Mouse (Mus musculus): ENCODE data around the gene Rarres2. TPM values are rescaled to one million over a fixed set of nuclear protein-coding genes. Genes with fewer than 3 reads are reported as not detected.

Gene Rarres2
- under 1 TPM in 1 of 3 experiments, not detected in 2; 0.35 TPM for polyA plus RNA-seq (2017; shearing (Covaris generic))

GRCm38 (mm10) chr6:48572572-48573061, at the start of gene Rarres2:
TSS of gene Rarres2 (minus strand) at chr6:48572789.
- ATAC-seq, result no peak

GRCm38 (mm10) chr6:48620031-48620430, 47.4 kb upstream of the Rarres2 start:
- no peak for ATAC-seq

GRCm38 (mm10) chr6:48614756-48615155, 42.2 kb upstream of the Rarres2 start:
- ATAC-seq, result no peak

GRCm38 (mm10) chr6:48613464-48613863, 40.9 kb upstream of the Rarres2 start:
- ATAC-seq, result no peak

- no peak for ATAC-seq
Measured at GRCm38 (mm10) chr6:48610657-48611056, 38.1 kb upstream of the Rarres2 start.

- no peak for ATAC-seq
Measured at GRCm38 (mm10) chr6:48609512-48609911, 36.9 kb upstream of the Rarres2 start.

- ATAC-seq, result no peak
Measured at GRCm38 (mm10) chr6:48608124-48608523, 35.5 kb upstream of the Rarres2 start.

- peak; percentile 53 for ATAC-seq
Measured at GRCm38 (mm10) chr6:48602080-48602741, 29.6 kb upstream of the Rarres2 start.

GRCm38 (mm10) chr6:48601271-48602079, 28.9 kb upstream of the Rarres2 start, which contains the start of gene Zfp775:
TSS of gene Zfp775 (plus strand) at chr6:48602063.
- ATAC-seq, result peak; percentile 97

- ATAC-seq, result no peak
Measured at GRCm38 (mm10) chr6:48600594-48600993, 28.0 kb upstream of the Rarres2 start.

- no peak for ATAC-seq
Measured at GRCm38 (mm10) chr6:48597233-48597625, 24.6 kb upstream of the Rarres2 start.

GRCm38 (mm10) chr6:48596545-48597232, 24.1 kb upstream of the Rarres2 start:
- ATAC-seq, result no peak

- ATAC-seq, result no peak
Measured at GRCm38 (mm10) chr6:48595278-48595677, 22.7 kb upstream of the Rarres2 start.

- ATAC-seq, result peak; percentile 72
Measured at GRCm38 (mm10) chr6:48594043-48594738, 21.6 kb upstream of the Rarres2 start.

GRCm38 (mm10) chr6:48593158-48594042, 20.8 kb upstream of the Rarres2 start, which contains the start of the genes Repin1 and Gm44965:
TSS of gene Repin1 (plus strand) at chr6:48593883.
TSS of gene Gm44965 (plus strand) at chr6:48593941.
- ATAC-seq, result peak; percentile 67

- no peak for ATAC-seq
Measured at GRCm38 (mm10) chr6:48591871-48592270, 19.3 kb upstream of the Rarres2 start.

GRCm38 (mm10) chr6:48591221-48591845, 18.7 kb upstream of the Rarres2 start:
- no peak for ATAC-seq

GRCm38 (mm10) chr6:48589194-48589750, 16.7 kb upstream of the Rarres2 start, which contains the start of gene Gm45021:
TSS of gene Gm45021 (plus strand) at chr6:48589610.
- ATAC-seq, result no peak

- no peak for ATAC-seq
Measured at GRCm38 (mm10) chr6:48582037-48582436, 9.4 kb upstream of the Rarres2 start.

- no peak for ATAC-seq
Measured at GRCm38 (mm10) chr6:48581257-48581656, 8.7 kb upstream of the Rarres2 start.

Data from inflammation-experienced regulatory T-cells, adult 6 months (primary cell).